Mouse (Mus musculus) liver, embryonic 14.5 days (tissue): ENCODE measurements around the gene Trp53tg5. TPM values are rescaled to one million over a fixed set of nuclear protein-coding genes. Genes with fewer than 3 reads are reported as not detected.

Experiments used
- ATAC-seq: fragments of 200-750 bp; cut with Nextera tagmentation; 2 replicates; pipeline ENCODE4 v1.8.0; 2017; ENCODE audit warnings: moderate number of reproducible peaks, mild to moderate bottlenecking, moderate library complexity; ENCODE audit not compliant: insufficient read depth
- DNase-seq, 3 experiments: peaks; one replicate each; pipeline ENCODE4 v3.0.0-alpha.2; 2012 to 2013; ENCODE audit warnings: low read depth in 3 of 3, low spot score in 3 of 3
- H3K27ac ChIP-seq: fragments of 300-500 bp; sonication (generic); 2 replicates; pipeline ENCODE4 v1.5.1; 2014; ENCODE audit warnings: moderate library complexity, mild to moderate bottlenecking, control low read depth, inconsistent platforms
- H3K27me3 ChIP-seq: fragments of 300-500 bp; sonication (generic); 2 replicates; pipeline ENCODE4 v1.6.1; 2014; ENCODE audit warnings: mild to moderate bottlenecking, low read length, moderate library complexity; ENCODE audit not compliant: control insufficient read depth, insufficient read depth
- H3K36me3 ChIP-seq: fragments of 300-500 bp; sonication (generic); replicated peaks from 2 replicates; pipeline ENCODE4 v1.6.1; 2014; ENCODE audit warnings: low read depth; ENCODE audit not compliant: control insufficient read depth, insufficient read depth
- H3K4me1 ChIP-seq, 2 experiments: fragments of 200-500 bp in 1 of 2; fragments of 300-500 bp in 1 of 2; sonication (generic) in 1 of 2; replicated peaks; 2 replicates each; pipeline ENCODE4 v1.6.1; 2012 to 2014; ENCODE audit warnings: antibody characterized with exemption in 1 of 2, inconsistent platforms in 1 of 2, low read length in 1 of 2; ENCODE audit not compliant: control insufficient read depth in 2 of 2, insufficient read depth in 2 of 2
- H3K4me2 ChIP-seq: fragments of 300-500 bp; sonication (generic); 2 replicates; pipeline ENCODE4 v1.6.1; 2014; ENCODE audit warnings: low read depth, mild to moderate bottlenecking, control low read depth, moderate library complexity
- H3K4me3 ChIP-seq, 2 experiments: fragments of 200-500 bp in 1 of 2; fragments of 300-500 bp in 1 of 2; sonication (generic) in 1 of 2; 2 replicates each; pipeline ENCODE4 v1.5.1; 2012 to 2014; ENCODE audit warnings: low read depth in 2 of 2, low read length in 2 of 2, mild to moderate bottlenecking in 2 of 2, control low read depth in 1 of 2, inconsistent platforms in 1 of 2, moderate library complexity in 1 of 2; ENCODE audit not compliant: insufficient read depth in 1 of 2
- H3K9ac ChIP-seq: fragments of 300-500 bp; sonication (generic); replicated peaks from 2 replicates; pipeline ENCODE4 v1.6.1; 2014; ENCODE audit warnings: mild to moderate bottlenecking, control low read depth, moderate library complexity
- H3K9me3 ChIP-seq: fragments of 300-500 bp; sonication (generic); 2 replicates; pipeline ENCODE4 v1.6.1; 2016; ENCODE audit warnings: low read length, mixed read lengths; ENCODE audit not compliant: control insufficient read depth
- CTCF ChIP-seq: IDR thresholded peaks from 2 replicates; pipeline ENCODE4 v1.5.1; 2016; ENCODE audit warnings: antibody characterized with exemption, low read depth, control low read depth
- EP300 ChIP-seq: IDR thresholded peaks from 2 replicates; pipeline ENCODE4 v1.6.1; 2016; ENCODE audit warnings: antibody characterized with exemption, low read depth
- WGBS: fragments of 180-500 bp; shearing (Covaris S2); extraction: QIAGEN DNeasy Blood & Tissue Kit; methylation state at CpG from one replicate; pipeline ENCODE4 v1.1.7; 2014; ENCODE audit not compliant: insufficient replicate concordance; 5-methylcytosine and 5-hydroxymethylcytosine counted together
- polyA plus RNA-seq, 2 experiments: library from polyadenylated mRNA; depleted of rRNA in 1 of 2; stranded (reverse) in 1 of 2; unstranded in 1 of 2; fragments of >200 nt; fragmentation: Nextera tagmentation in 1 of 2; extraction: Ambion mirVana in 1 of 2; gene quantifications; 2 replicates each; pipeline versions ENCODE4 v1.2.1 to v1.2.3; 2012 to 2014

Gene Trp53tg5
- polyA plus RNA-seq, 2 experiments: not detected

GRCm38 (mm10) chr2:164504919-164505318 lies 31.4 kb upstream of the Trp53tg5 start:
- 77% methylated on average over 3 of the region's 3 CpGs for WGBS
- Histone ChIP-seq H3K36me3 (peaks cover 20% of the 10 kb centered on the region), H3K9me3 (peaks cover 3% of the 10 kb centered on the region; the same call in 1 of the 2 replicates), H3K27ac (no peak overlapping the region), H3K27me3 (no peaks in the 10 kb centered on the region), H3K9ac (no peak overlapping the region), H3K4me1 (no peaks in the 10 kb centered on the region), H3K4me3 (no peak overlapping the region), H3K4me2 (no peak overlapping the region)
- DNase-seq: no peak
- no peak for ATAC-seq
- TF ChIP-seq CTCF (0 out of 2 replicates have a peak, but pooled peaks have one; percentile 5), EP300 (no peak)

- peaks cover 17% of the 10 kb centered on the region for H3K36me3 ChIP-seq
- WGBS: 82% methylated on average over 7 of the region's 7 CpGs
- TF ChIP-seq EP300 (no peak), CTCF (no peak)
Observed at GRCm38 (mm10) chr2:164500511-164500910, 27.0 kb upstream of the Trp53tg5 start.

GRCm38 (mm10) chr2:164499317-164499716 lies 25.8 kb upstream of the Trp53tg5 start:
- H3K4me2 ChIP-seq: no peak overlapping the region
- H3K9me3 ChIP-seq: peaks cover 3% of the 10 kb centered on the region; the same call in 1 of the 2 replicates
- no peak overlapping the region for H3K4me3 ChIP-seq
- no peak for DNase-seq
- 55% methylated on average over 5 of the region's 5 CpGs for WGBS
- no peak for ATAC-seq
- H3K4me1 ChIP-seq: peaks cover 7 to 10% of the 10 kb centered on the region in 2 experiments
- H3K9ac ChIP-seq: no peak overlapping the region
- H3K27me3 ChIP-seq: no peaks in the 10 kb centered on the region
- no peak for TF ChIP-seq EP300
- peak; percentile 51 for TF ChIP-seq CTCF
- peaks cover 11% of the 10 kb centered on the region for H3K36me3 ChIP-seq
- H3K27ac ChIP-seq: no peak overlapping the region

More at GRCm38 (mm10) chr2:164500511-164500910, 27.0 kb upstream of the Trp53tg5 start:
- peaks cover 7 to 10% of the 10 kb centered on the region in 2 experiments for H3K4me1 ChIP-seq
- no peak overlapping the region for H3K27ac ChIP-seq
- no peak for DNase-seq
- ATAC-seq: no peak
- no peak overlapping the region for H3K4me2 ChIP-seq
- H3K9ac ChIP-seq: no peak overlapping the region
- H3K9me3 ChIP-seq: peaks cover 3% of the 10 kb centered on the region; the same call in 1 of the 2 replicates
- no peaks in the 10 kb centered on the region for H3K27me3 ChIP-seq
- H3K4me3 ChIP-seq: no peak overlapping the region

GRCm38 (mm10) chr2:164497691-164498268 lies 24.3 kb upstream of the Trp53tg5 start:
- peaks cover 1% of the 10 kb centered on the region for H3K36me3 ChIP-seq
- peak overlapping the region; percentile 98 for H3K4me2 ChIP-seq
- TF ChIP-seq EP300: no peak
- DNase-seq: no peak
- no peaks in the 10 kb centered on the region for H3K27me3 ChIP-seq
- peak overlapping the region; percentile 81 to 82 for H3K4me3 ChIP-seq
- WGBS: 4% methylated on average over 21 of the region's 21 CpGs
- H3K27ac ChIP-seq: no peak overlapping the region
- H3K4me1 ChIP-seq: peaks cover 7 to 10% of the 10 kb centered on the region in 2 experiments
- H3K9ac ChIP-seq: peak overlapping the region; percentile 67
- ATAC-seq: peak; percentile 47
- H3K9me3 ChIP-seq: no peaks in the 10 kb centered on the region

GRCm38 (mm10) chr2:164496847-164497690 lies 23.5 kb upstream of the Trp53tg5 start, which contains the start of gene Pigt:
Gene Pigt, plus strand, starts transcription at chr2:164497520.
- DNase-seq (peak; percentile 68 to 73 (median 71)), ATAC-seq (peak; percentile 90)
- peak within 1 kb of the TSS; percentile 67 for H3K9ac ChIP-seq
- WGBS: 4% methylated on average over 43 of the region's 43 CpGs
- H3K9me3 ChIP-seq: no peaks in the 10 kb centered on the region
- TF ChIP-seq CTCF (no peak), EP300 (no peak)
- no peak within 1 kb of the TSS for H3K27ac ChIP-seq
- peak within 1 kb of the TSS; percentile 98 for H3K4me2 ChIP-seq
- no peaks in the 10 kb centered on the region; the same call in 1 of the 2 replicates for H3K36me3 ChIP-seq
- no peaks in the 10 kb centered on the region for H3K27me3 ChIP-seq
- H3K4me3 ChIP-seq: peak within 1 kb of the TSS; percentile 81 to 82
- H3K4me1 ChIP-seq: peaks cover 7 to 10% of the 10 kb centered on the region in 2 experiments
